Mouse (Mus musculus): Measurements from ENCODE around the gene Ccdc62.

Ccdc62 gene

DNA sequence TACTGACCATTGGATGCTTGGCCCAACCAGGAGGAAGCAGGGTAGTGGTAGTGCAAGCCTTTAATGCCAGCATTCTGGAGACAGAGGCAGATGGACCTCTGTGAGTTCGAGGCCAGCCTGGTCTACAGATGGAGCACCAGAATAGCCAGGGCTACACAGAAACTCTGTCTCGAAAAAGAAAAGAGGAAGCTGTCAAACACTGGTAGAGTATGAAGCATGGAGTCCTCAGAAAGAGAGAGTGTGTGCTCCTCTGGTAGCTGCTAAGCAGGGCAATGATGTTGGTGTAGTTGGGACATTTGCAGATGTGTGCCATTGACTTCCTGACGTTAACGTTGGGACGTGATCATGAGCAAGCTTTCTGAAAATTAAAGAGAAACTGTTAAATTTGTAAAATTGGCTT, 8.0 kb downstream of the Ccdc62 start:
- no peak for DNase-seq (ENCODE audit: low spot score)

DNA sequence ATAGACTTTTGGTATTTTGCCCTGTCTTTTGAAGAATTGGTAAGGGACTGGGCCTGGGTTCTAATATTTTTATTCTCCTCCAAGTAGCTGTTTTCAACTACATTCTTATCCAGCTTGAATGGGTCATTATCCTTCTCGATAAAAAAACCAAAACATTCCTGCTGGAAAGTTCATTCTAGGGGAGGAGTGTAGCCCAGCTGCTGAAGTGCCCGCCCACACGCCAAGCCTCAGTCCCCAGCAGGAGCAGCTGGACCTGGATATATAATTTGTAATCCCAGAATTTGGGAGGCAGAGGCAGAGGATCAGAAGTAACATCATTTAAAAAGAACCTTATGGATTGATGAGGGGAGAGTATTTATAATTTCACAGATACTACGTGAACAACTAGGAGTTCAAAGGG, 16.1 kb downstream of the Ccdc62 start:
- DNase-seq (ENCODE audit: low spot score): peak; percentile 24

GRCm38 (mm10) chr5:123947041-123947761, 16.7 kb downstream of the Ccdc62 start:
- no peak for DNase-seq (ENCODE audit: low spot score)

DNA sequence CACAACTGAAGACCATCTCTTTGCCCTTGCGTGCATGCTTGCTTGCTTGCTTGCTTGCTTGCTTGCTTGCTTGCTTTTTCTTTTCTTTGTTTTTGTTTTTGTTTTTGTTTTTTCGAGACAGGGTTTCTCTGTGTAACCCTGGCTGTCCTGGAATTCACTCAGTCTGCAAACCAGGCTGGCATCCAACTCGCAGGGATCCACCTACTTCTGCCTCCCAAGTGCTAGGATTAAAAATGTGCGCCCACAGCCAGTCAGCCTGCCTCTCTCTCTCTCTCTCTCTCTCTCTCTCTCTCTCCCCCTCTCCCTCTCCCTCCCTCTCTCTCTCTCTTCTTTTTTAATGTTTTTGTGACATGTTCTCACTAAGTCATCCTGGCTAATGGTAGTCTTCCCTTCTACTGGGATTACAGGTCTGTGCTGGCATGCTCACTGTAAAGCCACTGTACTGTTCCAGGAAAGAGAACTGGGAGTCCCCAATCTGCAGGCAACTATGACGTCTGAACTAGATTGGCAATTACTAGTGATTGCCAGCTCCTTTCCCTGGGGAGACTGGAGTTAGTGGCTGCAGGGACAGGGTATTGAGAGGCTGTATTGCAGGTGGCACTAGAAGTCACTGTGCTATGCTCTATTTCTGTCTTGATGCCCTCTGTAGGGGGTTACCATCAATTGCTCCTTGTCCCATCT, 22.0 kb downstream of the Ccdc62 start:
- no peak for DNase-seq (ENCODE audit: low spot score)

GRCm38 (mm10) chr5:123957213-123957612, 26.7 kb downstream of the Ccdc62 start:
- DNase-seq (ENCODE audit: low spot score): no peak

- no peak for DNase-seq (ENCODE audit: low spot score)
Observed at GRCm38 (mm10) chr5:123959018-123959417, 28.5 kb downstream of the Ccdc62 start.

DNA sequence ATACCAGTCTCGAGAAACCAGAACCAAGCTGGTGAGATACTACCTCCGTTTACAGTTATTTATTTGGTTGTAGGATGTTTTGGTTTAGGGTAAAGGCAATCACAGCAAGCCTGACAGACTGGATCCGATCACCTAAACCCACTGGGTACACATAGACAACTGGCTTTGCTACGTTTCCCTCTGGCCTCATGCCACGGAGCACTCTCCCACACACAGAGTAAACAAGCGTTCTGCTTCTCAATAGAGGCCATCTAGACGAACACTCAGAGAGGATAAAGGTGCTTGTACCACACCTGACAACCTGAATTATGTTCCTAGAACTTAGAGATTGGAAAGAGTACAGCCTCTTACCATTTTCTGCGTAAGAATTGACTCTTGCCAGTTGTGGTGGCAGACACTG, 29.6 kb downstream of the Ccdc62 start:
- DNase-seq (ENCODE audit: low spot score): no peak

DNA sequence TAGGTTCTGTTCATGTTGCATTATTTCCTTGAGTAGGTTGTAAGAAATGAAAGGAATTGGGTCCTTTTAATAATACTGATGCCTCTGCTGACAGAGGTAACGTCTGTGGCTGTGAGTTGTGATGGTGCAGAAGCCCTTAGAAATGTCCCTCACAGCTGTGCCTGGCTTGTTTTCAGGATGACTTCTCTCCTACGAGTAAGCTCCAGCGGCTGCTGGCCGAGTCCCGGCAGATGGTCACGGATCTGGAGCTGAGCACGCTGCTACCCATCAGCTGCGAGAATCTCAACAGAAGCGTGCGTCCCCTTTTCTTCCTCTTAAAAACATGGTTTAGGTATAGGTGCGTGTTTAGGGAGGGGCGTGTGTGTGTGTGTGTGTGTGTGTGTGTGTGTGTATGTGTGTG, 30.6 kb downstream of the Ccdc62 start:
- no peak for DNase-seq (ENCODE audit: low spot score)

DNA sequence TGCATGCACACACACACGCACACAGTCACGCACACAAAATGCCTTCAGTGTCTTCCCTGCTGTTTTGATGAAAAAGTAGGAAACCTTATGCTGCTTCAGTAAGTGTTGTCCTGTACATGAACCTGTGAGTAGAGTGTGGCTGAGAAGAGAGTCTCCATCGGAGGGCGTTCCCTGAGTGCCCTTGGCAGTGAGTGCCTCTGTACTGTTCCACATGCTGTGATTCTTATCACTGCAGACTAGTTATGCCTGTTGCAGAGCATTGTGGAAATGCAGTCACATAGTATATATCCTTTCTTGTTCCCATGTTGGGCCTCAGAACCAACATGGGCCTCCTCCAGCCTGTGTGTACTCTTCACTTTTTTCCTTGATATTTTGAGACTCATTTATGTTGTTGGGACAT, 33.7 kb downstream of the Ccdc62 start:
- no peak for DNase-seq (ENCODE audit: low spot score)

- no peak for DNase-seq (ENCODE audit: low spot score)
Observed at GRCm38 (mm10) chr5:123966759-123967158, 36.3 kb downstream of the Ccdc62 start.

DNA sequence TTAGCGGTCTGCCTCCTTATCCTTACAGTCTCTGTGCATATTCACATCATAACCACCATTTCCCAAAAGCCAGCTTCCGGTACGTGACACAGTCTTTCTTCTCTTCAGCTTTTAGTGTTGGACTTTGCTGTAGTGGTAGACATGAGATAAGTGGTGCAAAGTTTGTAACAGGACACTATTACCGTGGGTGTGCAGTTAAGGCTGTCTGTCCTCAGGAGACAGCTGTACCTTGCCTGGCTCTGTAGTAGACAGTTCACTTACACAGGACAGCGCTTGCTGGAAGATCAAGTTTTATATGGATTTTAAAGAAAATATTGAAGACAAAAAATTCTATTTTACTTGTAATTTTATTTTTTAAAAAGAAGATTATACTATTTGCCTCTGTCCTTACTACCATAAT, 38.0 kb downstream of the Ccdc62 start:
- no peak for DNase-seq (ENCODE audit: low spot score)

DNA sequence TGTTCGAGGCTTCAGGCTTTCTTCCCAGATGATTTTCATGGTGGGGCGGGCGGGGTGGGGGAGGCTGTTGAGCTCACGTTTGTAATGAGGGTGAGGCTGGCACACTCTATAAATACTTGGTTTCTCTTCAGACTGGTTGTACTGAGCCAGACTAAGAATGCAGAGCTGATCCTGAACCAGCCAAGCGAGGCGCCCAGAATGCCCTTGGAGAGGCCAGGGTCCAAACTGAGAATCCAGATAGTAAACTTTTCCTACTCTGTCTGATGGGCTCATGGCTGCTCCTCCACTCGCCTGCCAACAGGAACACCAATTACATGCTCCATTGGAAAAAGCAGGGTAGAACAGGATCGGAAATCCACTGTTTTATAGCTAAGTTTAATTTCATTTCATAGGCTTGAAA, 38.7 kb downstream of the Ccdc62 start:
- DNase-seq (ENCODE audit: low spot score): no peak

GRCm38 (mm10) chr5:123970576-123970975, 40.1 kb downstream of the Ccdc62 start:
- no peak for DNase-seq (ENCODE audit: low spot score)

DNA sequence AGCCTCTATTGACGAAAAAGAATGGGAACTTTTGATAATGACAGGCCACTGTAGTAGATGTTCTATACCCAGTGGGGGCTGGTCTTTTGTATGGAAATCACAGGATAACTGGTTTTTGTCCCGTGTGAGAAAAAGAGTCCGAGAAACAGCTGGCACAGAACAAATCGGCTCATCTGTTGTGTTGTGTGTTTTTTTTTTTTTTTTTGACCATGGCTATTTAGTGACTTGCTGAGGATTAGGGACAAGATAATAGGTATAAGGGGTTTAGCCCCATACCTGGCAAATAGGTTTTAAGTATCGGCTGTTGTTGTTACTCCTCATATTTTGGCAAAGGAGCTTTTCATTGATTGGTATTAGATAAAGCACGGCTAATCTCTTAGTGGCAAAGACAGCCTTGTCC, 42.0 kb downstream of the Ccdc62 start:
- no peak for DNase-seq (ENCODE audit: low spot score)

DNA sequence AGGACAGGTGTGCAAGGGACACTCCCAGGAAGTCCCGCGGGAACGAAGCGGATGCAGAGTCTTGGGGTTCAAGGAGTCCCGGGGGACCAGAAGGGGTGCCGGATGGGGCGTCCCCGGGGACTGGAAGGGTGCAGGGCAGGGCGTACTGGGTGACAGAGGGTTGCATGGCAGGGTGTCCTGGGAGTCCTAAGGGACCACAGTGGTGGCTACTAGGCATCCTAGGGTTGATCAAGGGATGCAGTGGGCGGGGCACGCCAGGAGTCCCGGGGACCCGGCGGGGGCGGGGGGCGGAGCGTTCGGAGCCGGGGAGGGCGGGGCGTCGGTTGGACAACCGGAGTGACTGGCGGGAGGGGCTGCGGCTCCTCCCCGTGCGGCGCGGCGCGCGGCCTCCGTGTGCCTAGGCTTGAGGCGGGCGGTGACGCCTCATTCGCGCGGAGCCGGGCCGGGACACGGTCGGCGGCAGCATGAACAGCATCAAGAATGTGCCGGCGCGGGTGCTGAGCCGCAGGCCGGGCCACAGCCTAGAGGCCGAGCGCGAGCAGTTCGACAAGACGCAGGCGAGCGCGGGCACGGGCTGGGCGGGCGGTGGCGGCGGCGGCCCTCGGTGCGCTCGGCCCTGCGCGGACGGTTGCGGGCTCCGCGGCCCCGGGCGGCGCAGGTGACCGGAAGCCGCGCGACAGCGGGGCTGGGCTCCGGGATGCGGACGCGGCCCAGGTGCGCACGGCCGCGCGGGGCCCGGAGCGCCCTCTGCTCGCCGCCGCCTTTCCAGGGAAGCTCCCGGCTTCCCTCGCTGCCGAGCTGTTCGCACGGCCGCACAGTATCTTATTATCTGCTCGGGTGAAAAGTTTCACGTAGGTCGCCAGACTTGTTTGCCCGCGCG, 43.1 kb downstream of the Ccdc62 start, which contains the start of gene Hip1r:
Gene Hip1r, plus strand, starts transcription at position 330 of the 880 bp plus-strand sequence.
- peak; percentile 80 for DNase-seq (ENCODE audit: low spot score)

GRCm38 (mm10) chr5:123974179-123974485, 43.7 kb downstream of the Ccdc62 start:
- no peak for DNase-seq (ENCODE audit: low spot score)

DNA sequence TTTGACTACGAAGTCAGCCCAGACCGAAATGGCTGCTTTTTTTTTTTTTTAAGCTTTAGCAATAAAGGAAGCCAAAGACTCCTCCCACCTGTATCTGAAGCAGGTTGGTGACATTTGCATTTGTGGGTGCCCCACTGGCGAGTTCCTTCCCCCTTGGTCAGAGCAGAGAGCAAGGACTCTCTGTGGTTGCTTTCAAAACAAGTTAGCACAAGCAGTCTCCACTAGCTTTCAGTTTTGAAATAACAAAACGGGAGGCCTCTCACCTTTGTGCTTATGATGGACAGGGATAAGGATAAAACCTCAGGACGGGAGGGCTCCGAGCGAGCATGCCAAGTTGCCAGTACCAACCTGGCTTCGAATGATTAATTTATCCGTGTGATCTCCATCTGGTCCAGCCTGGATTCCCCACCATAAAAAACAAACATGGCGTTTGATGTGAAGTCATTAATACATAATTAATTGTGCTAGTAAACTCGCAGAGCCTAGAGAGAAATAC, 44.2 kb downstream of the Ccdc62 start:
- no peak for DNase-seq (ENCODE audit: low spot score)

DNA sequence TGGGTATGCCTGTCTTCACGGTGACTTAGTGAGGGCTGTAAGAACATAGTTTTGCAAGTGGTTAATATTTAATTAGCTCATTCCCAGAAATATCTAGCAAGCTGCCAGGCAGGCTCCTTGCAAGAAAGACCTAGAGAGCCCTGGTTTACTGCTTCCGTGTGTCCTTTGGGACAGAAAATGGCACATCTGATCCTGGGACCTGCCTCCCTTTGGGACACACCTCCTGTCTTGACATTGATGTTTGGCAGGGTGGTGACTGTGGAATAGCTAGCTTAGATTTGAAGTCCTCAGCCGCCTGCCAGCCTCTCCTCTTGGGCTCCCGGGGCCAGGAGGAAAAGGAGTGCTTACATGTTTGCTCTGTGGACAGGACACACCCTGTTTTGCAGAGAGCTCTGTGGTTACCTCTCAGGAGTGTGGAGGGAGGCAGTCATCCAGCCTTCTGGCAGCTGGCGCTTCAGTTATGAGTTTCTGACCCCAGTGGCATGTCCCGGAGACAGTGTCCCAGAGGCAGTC, 45.2 kb downstream of the Ccdc62 start:
- no peak for DNase-seq (ENCODE audit: low spot score)

- no peak for DNase-seq (ENCODE audit: low spot score)
Observed at GRCm38 (mm10) chr5:123977231-123977630, 46.8 kb downstream of the Ccdc62 start.

DNA sequence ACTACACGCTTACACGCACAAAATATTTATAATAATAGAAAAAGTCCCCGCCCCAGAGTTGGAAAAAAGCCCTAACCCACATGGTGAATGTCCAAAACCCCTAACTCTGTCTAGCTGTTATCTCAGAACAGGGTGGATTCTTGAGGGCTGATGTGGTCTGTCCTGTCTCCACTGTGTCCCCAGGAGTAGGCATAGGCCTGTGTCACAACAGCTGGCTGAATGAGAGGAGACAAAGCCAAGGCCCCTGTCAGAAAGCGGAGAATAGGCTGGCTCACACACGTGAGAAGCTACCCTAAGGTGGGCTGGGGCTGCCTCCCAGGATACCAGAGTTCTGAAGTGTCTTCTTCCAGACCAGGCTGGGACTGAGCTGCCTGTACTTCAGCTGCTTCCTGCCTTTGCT, 47.7 kb downstream of the Ccdc62 start:
- DNase-seq (ENCODE audit: low spot score): no peak

DNA sequence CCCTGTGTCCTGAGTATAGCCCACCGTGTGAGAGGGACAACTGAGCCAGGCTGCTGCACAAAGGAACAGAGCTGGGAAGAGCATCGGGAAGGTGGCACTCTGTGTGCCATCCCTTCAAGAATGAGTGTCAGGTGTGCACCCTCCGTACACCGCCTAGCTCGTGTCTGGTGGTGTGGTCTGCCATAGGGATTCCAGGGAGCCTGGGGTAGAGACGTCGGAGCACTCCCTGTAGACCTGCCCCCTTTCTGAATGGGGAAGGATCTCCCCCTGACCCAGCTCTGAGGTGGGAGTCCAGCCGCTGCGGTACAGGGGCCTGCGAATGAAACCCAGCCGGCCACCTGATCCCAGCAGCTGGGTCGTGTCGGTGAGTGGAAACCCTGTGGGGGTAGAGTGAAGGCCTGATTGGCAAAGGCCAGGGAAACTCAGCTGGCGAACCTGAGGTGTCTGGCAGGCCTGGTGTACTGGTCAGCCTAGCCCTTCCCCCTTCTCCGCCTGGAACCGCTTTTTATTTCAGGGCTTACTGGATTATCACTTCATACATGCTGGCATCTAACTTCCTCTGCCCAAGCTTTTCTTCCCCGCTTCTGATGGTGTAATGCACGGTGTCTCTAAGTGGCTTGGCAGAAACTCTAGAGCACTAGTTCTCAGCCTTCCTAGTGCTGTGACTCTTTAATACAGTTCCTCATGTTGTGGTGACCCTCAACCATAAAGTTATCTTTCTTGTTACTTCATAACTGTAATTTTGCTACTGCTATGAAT, 48.9 kb downstream of the Ccdc62 start:
- DNase-seq (ENCODE audit: low spot score): no peak

DNA sequence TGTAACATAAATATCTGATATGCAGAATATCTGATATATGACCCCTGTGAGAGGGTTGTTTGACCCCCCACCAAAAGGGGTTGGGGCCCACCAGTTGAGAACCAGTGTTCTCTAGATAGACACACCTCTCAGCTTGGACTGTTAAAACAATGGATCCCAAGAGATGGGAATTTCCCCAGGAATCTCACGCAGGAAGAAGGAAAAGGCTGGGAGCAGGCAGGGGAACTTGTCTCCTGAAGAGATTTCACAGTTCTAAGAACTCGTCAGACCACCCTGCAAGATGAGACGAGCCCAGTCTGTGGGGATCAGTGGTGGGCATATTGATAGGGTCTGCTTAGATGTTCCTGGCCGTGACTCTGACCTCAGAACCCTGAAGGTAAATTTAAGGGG, 49.5 kb downstream of the Ccdc62 start:
- DNase-seq (ENCODE audit: low spot score): no peak
